Mouse (Mus musculus) ES-E14 (cell line): ENCODE measurements around the gene Pkp3. TPM values are rescaled to one million over a fixed set of nuclear protein-coding genes. Genes with fewer than 3 reads are reported as not detected.

ENCODE experiments used
- DNase-seq: peaks from one replicate; pipeline ENCODE4 v3.0.0-alpha.2; 2013; ENCODE audit warnings: low read depth, low spot score
- H3K27ac ChIP-seq: 2 replicates; pipeline ENCODE4 v1.5.1; 2012; ENCODE audit warnings: low read depth, mild to moderate bottlenecking, low read length, moderate library complexity, mixed read lengths; ENCODE audit not compliant: poor library complexity, insufficient read depth, severe bottlenecking
- H3K36me3 ChIP-seq: 2 replicates; pipeline ENCODE4 v1.6.1; 2012; ENCODE audit warnings: mild to moderate bottlenecking, low read length, moderate library complexity, mixed read lengths; ENCODE audit not compliant: control insufficient read depth, poor library complexity, insufficient read depth, severe bottlenecking
- H3K4me1 ChIP-seq, 2 experiments: fragments of 150-350 bp in 1 of 2; sonication (generic) in 1 of 2; 2 replicates each; pipeline ENCODE4 v1.6.1; 2012; ENCODE audit warnings: low read length in 2 of 2, mild to moderate bottlenecking in 1 of 2, mixed read lengths in 1 of 2; ENCODE audit not compliant: control insufficient read depth in 2 of 2, insufficient read depth in 2 of 2, poor library complexity in 1 of 2
- H3K4me3 ChIP-seq, 2 experiments: fragments of 150-350 bp in 1 of 2; sonication (generic) in 1 of 2; 2 replicates each; pipeline ENCODE4 v1.5.1; 2012; ENCODE audit warnings: low read length in 2 of 2, low read depth in 1 of 2, mild to moderate bottlenecking in 1 of 2, mixed read lengths in 1 of 2; ENCODE audit not compliant: insufficient read depth in 1 of 2, poor library complexity in 1 of 2, severe bottlenecking in 1 of 2
- H3K9ac ChIP-seq: 2 replicates; pipeline ENCODE4 v1.6.1; 2012; ENCODE audit warnings: low read depth, mild to moderate bottlenecking, low read length, mixed read lengths; ENCODE audit not compliant: poor library complexity, insufficient read depth, severe bottlenecking
- H3K9me3 ChIP-seq: fragments of 150-350 bp; sonication (generic); 2 replicates; pipeline ENCODE4 v1.6.1; 2012; ENCODE audit warnings: low read depth, mild to moderate bottlenecking, low read length; ENCODE audit not compliant: control insufficient read depth, insufficient read depth
- CHD2 ChIP-seq: IDR thresholded peaks from 2 replicates; pipeline ENCODE4 v1.6.1; 2014; ENCODE audit warnings: mild to moderate bottlenecking, low read depth, low read length, inconsistent platforms
- HCFC1 ChIP-seq: IDR thresholded peaks from 2 replicates; pipeline ENCODE4 v1.6.1; 2012; ENCODE audit warnings: low read length, inconsistent platforms, borderline replicate concordance; ENCODE audit not compliant: insufficient read depth
- MAFK ChIP-seq: IDR thresholded peaks from 2 replicates; pipeline ENCODE4 v1.6.1; 2014; ENCODE audit warnings: mild to moderate bottlenecking, low read depth, low read length, inconsistent platforms; ENCODE audit not compliant: insufficient read depth
- ZC3H11A ChIP-seq: IDR thresholded peaks from 2 replicates; pipeline ENCODE4 v1.6.1; 2012; ENCODE audit warnings: low read depth, mild to moderate bottlenecking, inconsistent platforms, low read length, borderline replicate concordance
- ZNF384 ChIP-seq: IDR thresholded peaks from 2 replicates; pipeline ENCODE4 v1.6.1; 2012; ENCODE audit warnings: low read depth, low read length, inconsistent platforms
- in situ Hi-C, 2 experiments: fragments of 600-800 bp; cut with MboI; formaldehyde crosslinking; loops; one replicate each; pipeline ENCODE4 v1.15.1; 2025; ENCODE audit warnings: low sequenced_read_pairs in 2 of 2, inconsistent platforms in 1 of 2; ENCODE audit not compliant: unreplicated experiment in 2 of 2
- total RNA-seq: library from RNA; depleted of rRNA; stranded (reverse); fragments of 300-350 nt; gene quantifications from 2 replicates; pipeline ENCODE4 v1.2.3, GENCODE M21; 2012

Pkp3 gene
- total RNA-seq, 1 experiment = 8.0 TPM

GRCm38 (mm10) chr7:141097177-141097576 lies 19.2 kb downstream of the Pkp3 start:
- in situ Hi-C loops = no loop called here

DNA sequence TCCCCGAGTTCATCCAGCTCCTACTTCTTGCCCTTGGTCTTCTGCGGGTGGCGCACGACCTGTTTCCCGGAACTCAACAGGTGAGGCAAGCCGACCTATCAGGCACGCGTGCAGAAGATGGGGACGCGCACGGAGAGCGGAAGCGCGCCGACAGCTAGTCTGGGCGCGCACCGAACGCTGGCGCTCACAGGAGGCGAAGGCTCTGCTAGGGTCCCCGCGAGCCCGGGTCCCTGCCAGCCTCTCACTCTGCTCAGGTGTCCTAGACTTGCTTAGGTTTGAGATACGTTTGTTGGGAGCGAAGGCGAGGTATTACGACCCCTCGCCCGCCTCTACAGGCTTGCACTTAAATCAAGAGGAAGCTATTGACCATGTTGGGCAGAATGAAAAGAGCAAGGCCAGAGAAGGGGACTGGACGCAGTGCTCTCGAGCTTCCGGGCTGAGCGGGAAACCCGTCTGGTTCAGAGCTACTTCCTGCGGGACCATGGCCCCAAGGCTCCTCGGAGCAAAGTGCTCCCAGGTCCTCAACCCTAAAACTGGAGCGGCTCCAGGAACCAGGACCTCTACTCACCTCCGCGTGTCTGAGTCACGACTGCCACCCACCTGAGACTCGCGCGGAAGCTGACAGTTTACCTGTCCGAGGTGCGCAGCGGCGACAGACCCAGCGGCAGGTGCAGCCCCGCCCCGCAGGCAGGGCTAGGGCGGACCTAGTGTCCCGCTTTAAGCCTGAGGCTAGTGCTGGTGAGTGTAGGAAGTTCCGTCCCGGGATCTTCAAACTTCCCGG lies 22.1 kb downstream of the Pkp3 start, which contains the start of gene Sigirr:
Gene Sigirr, minus strand, starts transcription at position 662 of the 781 bp plus-strand sequence.
- in situ Hi-C loops = no loop called here
- Histone ChIP-seq H3K27ac (peak within 1 kb of the TSS; percentile 20), H3K4me3 (peak within 1 kb of the TSS; percentile 61 to 74), H3K9ac (peak within 1 kb of the TSS; percentile 26), H3K9me3 (no peaks in the 10 kb centered on the region), H3K4me1 (peaks cover 6 to 13% of the 10 kb centered on the region in 2 experiments), H3K36me3 (no peaks in the 10 kb centered on the region; the same call in 1 of the 2 replicates)
- no peak for DNase-seq
- TF ChIP-seq CHD2 (no peak), ZNF384 (no peak), MAFK (no peak), ZC3H11A (no peak), HCFC1 (no peak)

More at GRCm38 (mm10) chr7:141097177-141097576, 19.2 kb downstream of the Pkp3 start:
- Histone ChIP-seq H3K9ac (no peak overlapping the region), H3K36me3 (peaks cover 2% of the 10 kb centered on the region; the same call in 1 of the 2 replicates), H3K4me3 (no peak overlapping the region), H3K27ac (no peak overlapping the region), H3K4me1 (peaks cover 10 to 21% of the 10 kb centered on the region in 2 experiments), H3K9me3 (no peaks in the 10 kb centered on the region)
- DNase-seq = no peak
- TF ChIP-seq CHD2 = no peak
- TF ChIP-seq HCFC1 = no peak
- no peak for TF ChIP-seq MAFK
- TF ChIP-seq ZNF384 = no peak
- TF ChIP-seq ZC3H11A = no peak

DNA sequence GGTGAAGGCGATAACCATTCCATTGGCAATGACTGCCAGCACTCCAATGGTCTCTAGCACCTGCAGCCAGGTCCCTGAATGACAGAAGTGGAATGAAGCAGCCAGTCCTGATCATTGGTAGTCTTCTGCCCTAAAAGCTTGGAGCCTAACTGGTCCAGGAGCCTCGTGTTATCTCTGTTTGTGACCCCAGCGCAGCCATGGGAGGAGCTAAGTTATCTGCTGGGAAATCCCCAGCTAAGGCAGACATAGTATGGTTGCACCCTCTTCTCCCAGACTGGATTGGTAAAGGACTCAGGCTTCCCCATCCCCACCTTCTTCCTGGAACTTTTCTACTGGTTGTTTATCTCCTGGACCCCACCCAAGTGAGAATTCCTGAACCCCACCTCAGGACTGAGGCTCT lies 25.1 kb downstream of the Pkp3 start:
- Histone ChIP-seq H3K9me3 (no peaks in the 10 kb centered on the region), H3K4me1 (peaks cover 0 to 1% of the 10 kb centered on the region in 2 experiments; a peak in 1 of 4 replicates), H3K27ac (no peak overlapping the region), H3K4me3 (no peak overlapping the region), H3K36me3 (peaks cover 9% of the 10 kb centered on the region; the same call in 1 of the 2 replicates), H3K9ac (no peak overlapping the region)
- TF ChIP-seq MAFK (no peak), CHD2 (no peak), ZC3H11A (no peak), ZNF384 (no peak), HCFC1 (no peak)
- DNase-seq = no peak
- in situ Hi-C loops = no loop called here

- H3K4me1 ChIP-seq = peaks cover 2 to 13% of the 10 kb centered on the region in 2 experiments; a peak in 2 of 4 replicates
- no peaks in the 10 kb centered on the region; the same call in 1 of the 2 replicates for H3K36me3 ChIP-seq
- in situ Hi-C loops = no loop called here
Observed at GRCm38 (mm10) chr7:141115874-141116273, 37.9 kb downstream of the Pkp3 start.

More at GRCm38 (mm10) chr7:141115874-141116273, 37.9 kb downstream of the Pkp3 start:
- Histone ChIP-seq H3K9me3 (no peaks in the 10 kb centered on the region), H3K27ac (no peak overlapping the region), H3K9ac (no peak overlapping the region), H3K4me3 (no peak overlapping the region)
- no peak for TF ChIP-seq HCFC1
- no peak for TF ChIP-seq ZC3H11A
- TF ChIP-seq ZNF384 = no peak
- TF ChIP-seq CHD2 = no peak
- no peak for TF ChIP-seq MAFK
- DNase-seq = no peak
